In genomic region chr17:64873651-64874072, GRCm38 (mm10) we compare ENCODE assay signal across 8 mouse cellular contexts. TPM values are rescaled to one million over a fixed set of nuclear protein-coding genes. Genes with fewer than 3 reads are reported as not detected.
DNase-seq lines count a peak whose midpoint lies in the region; ATAC-seq and TF ChIP-seq lines count a peak whose summit lies in the region.
"Had no signal": no experiment of that assay in that cellular context is flagged by ENCODE, and none has a peak within 500 bp of the region (broad histone marks: within the 10 kb centered on the region; RNA-seq: fewer than 3 reads in every experiment).

No protein-coding gene starts in this region.

- peak; percentile 67 for TF ChIP-seq CTCF in left cerebral cortex, adult 2 months (IDR thresholded peaks at IDR 0.05)

- ATAC-seq in megakaryocyte-erythroid progenitor cell, adult 5-6 weeks (replicated peaks; ENCODE audit: low FRiP score, low TSS enrichment, poor library complexity, severe bottlenecking), result peak; percentile 74

- H3K27ac ChIP-seq in left cerebral cortex, adult 2 months, result no peak overlapping the region

- DNase-seq in left cerebral cortex, adult 2 months (ENCODE audit: extremely low spot score in 1 of 2, low spot score in 2 of 2), result no peak
- no peak for DNase-seq in left cerebral cortex, adult 9 months (ENCODE audit: low spot score in 2 of 2)
- DNase-seq in Muller cell, postnatal 12 days (ENCODE audit: inconsistent ontology term), result peak; percentile 8
- peak; percentile 24 for DNase-seq in brain, adult 2 months (ENCODE audit: low read depth, low spot score)
- peak; percentile 14 for DNase-seq in hindlimb bud, embryonic 11.5 days (ENCODE audit: extremely low spot score, low read depth, low spot score)
- DNase-seq in thymus, postnatal 36 days, result peak; percentile 22 to 36

- intact Hi-C loops in left cerebral cortex, adult 2 months (cut with DNase I), result loop anchor here (10.0 kb wide), 1 partner anchor 269 kb away; the partner anchor contains the start of gene Man2a1

- no peak overlapping the region for H3K4me3 ChIP-seq in left cerebral cortex, adult 2 months

RNA-seq across cellular contexts. Expression of gene 4930583I09Rik, which starts 37.8 kb away (rescaled TPM):
- not detected for total RNA-seq in left cerebral cortex, adult 2 months (2021)
- total RNA-seq in megakaryocyte-erythroid progenitor cell, adult 5-6 weeks (2014; fragmentation: Nextera tagmentation), result not detected in 2 replicates
- total RNA-seq in megakaryocyte-erythroid progenitor cell, adult 5-6 weeks (2017), result not detected in 2 replicates
- total RNA-seq: gastrocnemius, postnatal 4 days had no signal

Comparison
In these comparisons a context has a peak if more than half of its experiments do, and no peak if none do; other contexts are left out.
1. DNase-seq: peak in Muller cell, postnatal 12 days (single experiment), brain, adult 2 months (single experiment), hindlimb bud, embryonic 11.5 days (single experiment) and thymus, postnatal 36 days (2 of 2); none in left cerebral cortex, adult 2 months (0 of 2) and left cerebral cortex, adult 9 months (0 of 2).